ENCODE assay signal across 19 mouse cellular contexts in the genomic region with DNA sequence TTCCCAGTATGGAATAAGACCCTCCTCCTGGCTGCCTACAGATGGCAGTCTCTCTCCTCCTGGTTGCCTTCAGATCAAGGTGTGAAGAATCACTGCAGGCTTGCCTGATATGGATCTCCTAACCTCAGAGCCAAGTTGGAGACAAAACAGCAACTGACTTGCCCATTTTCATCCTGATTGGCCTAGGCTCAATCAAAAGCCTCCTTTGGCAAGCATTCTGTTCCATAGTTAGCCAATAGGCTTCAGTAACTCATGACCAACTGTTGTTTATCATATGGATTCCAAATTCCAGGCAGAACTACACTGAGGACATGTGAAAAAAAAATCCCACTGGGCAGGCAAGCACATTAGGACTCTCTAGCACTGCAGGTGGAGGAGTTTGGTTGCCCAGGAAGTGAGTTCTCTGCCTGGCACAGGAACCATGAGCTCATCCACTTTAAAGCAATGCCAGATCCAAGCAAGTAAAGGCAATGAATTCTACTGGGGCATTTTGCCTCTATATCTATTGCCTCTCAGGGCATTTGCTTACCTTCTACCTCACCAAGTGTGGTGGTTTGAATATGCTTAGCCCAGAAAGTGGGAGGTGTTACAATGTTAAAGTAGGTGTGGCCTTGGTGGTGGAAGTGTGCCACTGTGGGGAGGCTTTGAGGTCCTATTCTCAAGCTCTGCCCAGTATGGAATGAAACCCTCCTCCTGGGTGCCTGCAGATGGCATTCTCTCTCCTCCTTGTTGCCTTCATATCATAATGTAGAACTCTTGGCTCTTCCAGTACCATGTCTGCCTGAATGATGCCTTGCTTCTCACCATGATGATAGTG.
DNase-seq lines count a peak whose midpoint lies in the region; ATAC-seq and TF ChIP-seq lines count a peak whose summit lies in the region.
"Had no signal": no experiment of that assay in that cellular context is flagged by ENCODE, and none has a peak within 500 bp of the region (broad histone marks: within the 10 kb centered on the region; RNA-seq: fewer than 3 reads in every experiment).

No protein-coding gene starts in this region.

- no peak; the same call in 1 of the 2 replicates for TF ChIP-seq CTCF in forebrain, postnatal 0 days (IDR thresholded peaks at IDR 0.05; ENCODE audit: low read depth)

- no peaks in the 10 kb centered on the region for H3K4me1 ChIP-seq in forebrain, postnatal 0 days (ENCODE audit: insufficient read depth)
- H3K4me1 ChIP-seq in forebrain, embryonic 13.5 days = peaks cover 8% of the 10 kb centered on the region; the same call in 1 of the 2 replicates
- H3K4me1 ChIP-seq: kidney, embryonic 15.5 days; liver, embryonic 13.5 days had no signal

- H3K4me2 ChIP-seq in forebrain, postnatal 0 days (ENCODE audit: low read depth) = no peak overlapping the region
- H3K4me2 ChIP-seq in forebrain, embryonic 13.5 days = no peak overlapping the region
- H3K4me2 ChIP-seq: hindbrain, embryonic 14.5 days; kidney, embryonic 15.5 days; limb, embryonic 12.5 days; liver, embryonic 13.5 days; midbrain, embryonic 13.5 days had no signal

- no peak overlapping the region for H3K27ac ChIP-seq in forebrain, postnatal 0 days (ENCODE audit: low read depth, low read length)
- no peak overlapping the region for H3K27ac ChIP-seq in forebrain, embryonic 13.5 days
- H3K27ac ChIP-seq: gastrocnemius, adult 2 months; hindbrain, embryonic 14.5 days; kidney, embryonic 15.5 days; limb, embryonic 12.5 days; liver, embryonic 13.5 days; midbrain, embryonic 13.5 days had no signal

- H3K4me3 ChIP-seq in forebrain, postnatal 0 days (ENCODE audit: low read depth, low read length) = no peak overlapping the region
- no peak overlapping the region for H3K4me3 ChIP-seq in forebrain, embryonic 13.5 days
- H3K4me3 ChIP-seq: gastrocnemius, adult 2 months; kidney, embryonic 15.5 days; limb, embryonic 12.5 days; liver, embryonic 13.5 days; midbrain, embryonic 13.5 days had no signal

- H3K9ac ChIP-seq in forebrain, postnatal 0 days = no peak overlapping the region
- no peak overlapping the region for H3K9ac ChIP-seq in forebrain, embryonic 13.5 days
- H3K9ac ChIP-seq: hindbrain, embryonic 14.5 days; kidney, embryonic 15.5 days; limb, embryonic 12.5 days; liver, embryonic 13.5 days; midbrain, embryonic 13.5 days had no signal

- H3K27me3 ChIP-seq in forebrain, postnatal 0 days (ENCODE audit: insufficient read depth, low read length) = no peaks in the 10 kb centered on the region
- no peaks in the 10 kb centered on the region for H3K27me3 ChIP-seq in forebrain, embryonic 13.5 days
- H3K27me3 ChIP-seq: kidney, embryonic 15.5 days; limb, embryonic 12.5 days; liver, embryonic 13.5 days; midbrain, embryonic 13.5 days had no signal

- no peaks in the 10 kb centered on the region for H3K9me3 ChIP-seq in forebrain, postnatal 0 days (ENCODE audit: low read length)
- H3K9me3 ChIP-seq in forebrain, embryonic 13.5 days (replicated peaks) = no peaks in the 10 kb centered on the region
- H3K9me3 ChIP-seq: kidney, embryonic 15.5 days; limb, embryonic 12.5 days; midbrain, embryonic 13.5 days had no signal

- ATAC-seq in forebrain, postnatal 0 days = peak; percentile 45; the same call in 1 of the 2 replicates
- no peak; the same call in 1 of the 2 replicates for ATAC-seq in forebrain, embryonic 13.5 days
- ATAC-seq: intestine, embryonic 16.5 days; midbrain, embryonic 13.5 days had no signal

- peak; percentile 66 for DNase-seq in forebrain, postnatal 0 days
- DNase-seq in right cerebral cortex, postnatal 10 days (ENCODE audit: low spot score in 2 of 2) = peak; percentile 27 to 38
- DNase-seq in right cerebral cortex, adult 2 months (ENCODE audit: low spot score in 2 of 2) = no peak
- peak; percentile 92 for DNase-seq in cerebellum, adult 9-10 months
- DNase-seq in ovary, postnatal 36 days (ENCODE audit: low spot score) = no peak
- no peak for DNase-seq in lung, adult 18-20 months
- DNase-seq in thymus, postnatal 4 days = no peak
- DNase-seq: B cell, adult 2 months; gastrocnemius, adult 2 months; liver, embryonic 13.5 days; retina, postnatal 1 day; spleen, adult 18-20 months; thymus, adult 2 months had no signal

- no peaks in the 10 kb centered on the region for H3K36me3 ChIP-seq in forebrain, postnatal 0 days (ENCODE audit: insufficient read depth)
- H3K36me3 ChIP-seq in forebrain, embryonic 13.5 days (ENCODE audit: poor library complexity, severe bottlenecking) = no peaks in the 10 kb centered on the region
- H3K36me3 ChIP-seq: kidney, embryonic 15.5 days; limb, embryonic 12.5 days; liver, embryonic 13.5 days; midbrain, embryonic 13.5 days had no signal

Comparison
In these comparisons a context has a peak if more than half of its experiments do, and no peak if none do; other contexts are left out.
1. DNase-seq: peak in forebrain, postnatal 0 days (single experiment), right cerebral cortex, postnatal 10 days (2 of 2) and cerebellum, adult 9-10 months (single experiment); none in right cerebral cortex, adult 2 months (0 of 2), ovary, postnatal 36 days (single experiment), lung, adult 18-20 months (0 of 2) and thymus, postnatal 4 days (single experiment).